14 mouse cellular contexts compared by ENCODE assay signal in the genomic region with DNA sequence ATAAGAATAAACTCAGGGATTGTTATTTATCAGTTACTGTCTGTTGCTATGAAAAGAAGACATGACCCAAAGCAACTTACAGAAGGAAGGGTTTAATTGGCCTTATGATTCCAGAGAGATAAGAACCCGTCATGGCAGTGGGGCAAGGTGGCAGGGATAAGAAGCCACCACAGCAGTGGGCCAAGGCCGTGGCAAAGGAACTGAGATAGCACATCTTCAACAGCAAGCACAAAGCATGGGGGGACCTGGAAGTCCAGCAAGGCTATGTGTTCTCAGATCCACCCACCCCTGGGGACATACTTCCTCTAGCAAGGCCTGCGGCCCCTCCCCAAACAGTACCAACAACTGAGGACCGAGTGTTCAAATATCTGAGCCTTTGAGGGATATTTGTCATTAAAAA. TPM values are rescaled to one million over a fixed set of nuclear protein-coding genes. Genes with fewer than 3 reads are reported as not detected.
DNase-seq lines count a peak whose midpoint lies in the region; ATAC-seq lines count a peak whose summit lies in the region.
"Had no signal": no experiment of that assay in that cellular context is flagged by ENCODE, and none has a peak within 500 bp of the region (broad histone marks: within the 10 kb centered on the region; RNA-seq: fewer than 3 reads in every experiment).

No protein-coding gene starts in this region.

- H3K4me2 ChIP-seq in midbrain, embryonic 12.5 days (replicated peaks), result no peak overlapping the region
- no peak overlapping the region for H3K4me2 ChIP-seq in midbrain, embryonic 16.5 days (ENCODE audit: low read length)
- H3K4me2 ChIP-seq in limb, embryonic 13.5 days (replicated peaks), result no peak overlapping the region

- peak overlapping the region; percentile 35; the same call in 1 of the 2 replicates for H3K27ac ChIP-seq in midbrain, embryonic 12.5 days (replicated peaks)
- H3K27ac ChIP-seq in midbrain, embryonic 16.5 days (ENCODE audit: low read length), result no peak overlapping the region
- peak overlapping the region; percentile 48; the same call in 1 of the 2 replicates for H3K27ac ChIP-seq in limb, embryonic 13.5 days
- H3K27ac ChIP-seq: hindbrain, postnatal 0 days had no signal

- peaks cover 48% of the 10 kb centered on the region for H3K36me3 ChIP-seq in midbrain, embryonic 12.5 days
- peaks cover 31% of the 10 kb centered on the region for H3K36me3 ChIP-seq in midbrain, embryonic 16.5 days (ENCODE audit: control insufficient read depth, insufficient read depth, low read length)
- H3K36me3 ChIP-seq in limb, embryonic 13.5 days, result peaks cover 50% of the 10 kb centered on the region

- no peak for ATAC-seq in midbrain, embryonic 12.5 days (ENCODE audit: low FRiP score, low read depth)
- no peak for ATAC-seq in midbrain, embryonic 16.5 days
- ATAC-seq in limb, embryonic 13.5 days (ENCODE audit: low FRiP score, low read depth), result no peak
- peak; percentile 26; the same call in 1 of the 2 replicates for ATAC-seq in megakaryocyte, adult 5-6 weeks (ENCODE audit: poor library complexity, severe bottlenecking)
- ATAC-seq in cerebellum, adult (ENCODE audit: insufficient number of reproducible peaks, low FRiP score, low TSS enrichment), result no peak
- ATAC-seq: hindbrain, postnatal 0 days; Patski had no signal

- 78% methylated on average over 4 of the region's 4 CpGs for WGBS in midbrain, embryonic 12.5 days
- 92% methylated on average over 4 of the region's 4 CpGs for WGBS in midbrain, embryonic 16.5 days
- 92% methylated on average over 4 of the region's 4 CpGs for WGBS in limb, embryonic 13.5 days

- no peaks in the 10 kb centered on the region for H3K9me3 ChIP-seq in midbrain, embryonic 12.5 days
- H3K9me3 ChIP-seq in midbrain, embryonic 16.5 days (replicated peaks; ENCODE audit: control insufficient read depth, low read length, poor library complexity, severe bottlenecking), result no peaks in the 10 kb centered on the region
- H3K9me3 ChIP-seq in limb, embryonic 13.5 days, result no peaks in the 10 kb centered on the region

- H3K27me3 ChIP-seq in midbrain, embryonic 12.5 days, result no peaks in the 10 kb centered on the region
- H3K27me3 ChIP-seq in midbrain, embryonic 16.5 days (ENCODE audit: control insufficient read depth, insufficient read depth, low read depth, low read length), result no peaks in the 10 kb centered on the region
- H3K27me3 ChIP-seq in limb, embryonic 13.5 days, result no peaks in the 10 kb centered on the region
- H3K27me3 ChIP-seq: Patski had no signal

- no peak overlapping the region for H3K9ac ChIP-seq in midbrain, embryonic 12.5 days (replicated peaks)
- H3K9ac ChIP-seq in midbrain, embryonic 16.5 days (ENCODE audit: low read depth, low read length), result no peak overlapping the region
- no peak overlapping the region for H3K9ac ChIP-seq in limb, embryonic 13.5 days

- DNase-seq in c-Kit-positive CD71-positive TER-119-negative erythroid progenitor cells, embryonic 14.5 days (ENCODE audit: low read depth), result peak; percentile 64
- DNase-seq in adrenal gland, postnatal 25 days, result no peak
- DNase-seq: heart, adult 18-20 months; heart, postnatal 10 days; kidney, adult 9 months; thymus, postnatal 36 days had no signal

- H3K4me1 ChIP-seq in midbrain, embryonic 12.5 days, result peaks cover 2% of the 10 kb centered on the region; the same call in 1 of the 2 replicates
- peaks cover 4% of the 10 kb centered on the region; the same call in 1 of the 2 replicates for H3K4me1 ChIP-seq in midbrain, embryonic 16.5 days (ENCODE audit: control insufficient read depth, insufficient read depth, low read length)
- H3K4me1 ChIP-seq in limb, embryonic 13.5 days, result peaks cover 6% of the 10 kb centered on the region; the same call in 1 of the 2 replicates

- no peak overlapping the region for H3K4me3 ChIP-seq in midbrain, embryonic 12.5 days
- H3K4me3 ChIP-seq in midbrain, embryonic 16.5 days (ENCODE audit: low read depth, low read length), result no peak overlapping the region
- no peak overlapping the region for H3K4me3 ChIP-seq in limb, embryonic 13.5 days
- H3K4me3 ChIP-seq: erythroblast, embryonic 14.5 days had no signal

RNA-seq across cellular contexts. Expression of gene Psmd7, which starts 10.6 kb away (rescaled TPM):
- polyA plus RNA-seq in midbrain, embryonic 12.5 days (2016; fragmentation: Nextera tagmentation; extraction: Ambion mirVana), result 278 and 283 TPM in 2 replicates
- polyA plus RNA-seq in midbrain, embryonic 16.5 days (2015; fragmentation: Nextera tagmentation; extraction: Ambion mirVana), result 237 and 251 TPM in 2 replicates
- polyA plus RNA-seq in limb, embryonic 13.5 days (2015; fragmentation: Nextera tagmentation; extraction: Ambion mirVana), result 340 and 356 TPM in 2 replicates
- total RNA-seq in megakaryocyte, adult 5-6 weeks (2015), result 76.0 and 79.3 TPM in 2 replicates
- 33.6 and 47.5 TPM in 2 replicates for total RNA-seq in megakaryocyte, adult 5-6 weeks (2017)
- total RNA-seq in adrenal gland, postnatal 25 days (2021), result 109 and 131 TPM in 2 replicates
